Mouse (Mus musculus): ENCODE results near the gene Pxylp1.

Gene Pxylp1

GRCm38 (mm10) chr9:96783258-96783657, 109.2 kb downstream of the Pxylp1 start:
- ATAC-seq (ENCODE audit: insufficient number of reproducible peaks, low FRiP score, low TSS enrichment), result no peak

DNA sequence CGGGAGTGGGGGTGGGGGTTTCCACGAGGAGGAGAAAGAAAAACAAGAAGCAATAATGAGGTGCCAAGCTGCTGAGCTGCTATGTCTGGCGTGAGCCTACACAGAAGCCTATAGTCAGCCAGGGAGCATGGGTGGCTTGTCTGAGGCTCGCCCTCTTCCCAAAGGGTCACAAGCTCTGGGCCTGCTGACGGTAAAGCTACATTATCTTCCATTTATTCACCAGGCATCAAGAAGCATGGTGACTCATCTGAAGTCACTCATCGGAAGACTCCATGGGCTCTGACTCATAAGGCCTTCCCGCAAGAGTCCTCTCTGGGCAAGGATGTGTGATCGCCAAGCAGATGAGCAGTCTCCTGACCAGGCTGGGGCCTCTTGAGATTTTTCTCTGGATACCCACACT, 110.4 kb downstream of the Pxylp1 start:
- ATAC-seq (ENCODE audit: insufficient number of reproducible peaks, low FRiP score, low TSS enrichment), result no peak
